Mouse (Mus musculus): ENCODE data around the gene Hist1h2bn. TPM values are rescaled to one million over a fixed set of nuclear protein-coding genes. Genes with fewer than 3 reads are reported as not detected.
"Not testable (repeated sequence)": the region's sequence is repeated elsewhere in the genome, so short reads cannot be mapped to it uniquely, and the experiment has no call there.

Gene Hist1h2bn
- total RNA-seq, 4 experiments from 2014 or later: 10.1 to 17.6 (median 15.3) TPM

- no peak for DNase-seq
Observed at GRCm38 (mm10) chr13:21729544-21729943, 24.4 kb upstream of the Hist1h2bn start.

GRCm38 (mm10) chr13:21733466-21733865 lies 20.5 kb upstream of the Hist1h2bn start:
- no peak for DNase-seq

- DNase-seq: peak; percentile 58
Observed at GRCm38 (mm10) chr13:21734010-21734905, 19.7 kb upstream of the Hist1h2bn start.

GRCm38 (mm10) chr13:21734906-21735767 lies 18.8 kb upstream of the Hist1h2bn start, which contains the start of gene Hist1h4j:
Hist1h4j (plus strand) TSS chr13:21735064.
- peak; percentile 47 for DNase-seq

GRCm38 (mm10) chr13:21745006-21745405 lies 8.9 kb upstream of the Hist1h2bn start:
- no peak for DNase-seq

GRCm38 (mm10) chr13:21749387-21750158 lies 4.3 kb upstream of the Hist1h2bn start:
- no peak for DNase-seq

GRCm38 (mm10) chr13:21750159-21751017 lies 3.5 kb upstream of the Hist1h2bn start, which contains the start of gene Hist1h4k:
Hist1h4k (minus strand) TSS chr13:21750505.
- DNase-seq: peak; percentile 83

- no peak for DNase-seq
Observed at GRCm38 (mm10) chr13:21751417-21751816, 2.5 kb upstream of the Hist1h2bn start.

GRCm38 (mm10) chr13:21751827-21752226 lies 2.1 kb upstream of the Hist1h2bn start:
- DNase-seq: no peak

GRCm38 (mm10) chr13:21752356-21752755 lies 1.6 kb upstream of the Hist1h2bn start:
- no peak for DNase-seq

GRCm38 (mm10) chr13:21753051-21753523 lies 836 bp upstream of the Hist1h2bn start:
- no peak for DNase-seq

- DNase-seq: not testable (repeated sequence)
Observed at GRCm38 (mm10) chr13:21754294-21755001, 525 bp downstream of the Hist1h2bn start.

- DNase-seq: no peak
Observed at GRCm38 (mm10) chr13:21755707-21756106, 1.8 kb downstream of the Hist1h2bn start.

GRCm38 (mm10) chr13:21778814-21779766 lies 25.2 kb downstream of the Hist1h2bn start:
- peak; percentile 59 for DNase-seq

GRCm38 (mm10) chr13:21779767-21780731 lies 26.1 kb downstream of the Hist1h2bn start, which contains the start of gene Hist1h1b:
Hist1h1b (minus strand) TSS chr13:21780625.
- DNase-seq: peak; percentile 54

GRCm38 (mm10) chr13:21781021-21781555 lies 27.2 kb downstream of the Hist1h2bn start:
- no peak for DNase-seq

GRCm38 (mm10) chr13:21781639-21782038 lies 27.7 kb downstream of the Hist1h2bn start:
- no peak for DNase-seq

Data from adrenal gland, adult 8-10 months (tissue).